ENCODE assay signal across 11 mouse cellular contexts in the genomic region with DNA sequence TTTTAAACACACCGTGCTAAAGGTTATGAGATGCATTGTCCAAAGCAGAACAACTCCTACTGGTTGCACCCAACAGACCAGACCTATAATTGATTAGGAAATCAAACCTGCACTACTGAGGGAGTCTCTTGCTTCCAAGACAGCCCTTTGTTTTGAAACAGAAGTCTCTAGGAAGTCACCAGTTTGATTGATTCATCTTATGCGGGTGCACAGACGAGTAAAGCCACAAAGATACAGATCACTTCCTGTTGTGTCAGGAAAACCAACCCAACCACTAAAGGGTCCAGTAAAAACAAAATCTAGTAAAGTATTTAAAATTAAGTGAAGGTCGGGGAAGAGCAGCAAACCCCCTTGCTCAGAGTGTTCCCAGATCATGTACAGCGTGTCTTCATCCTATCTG.
"Had no signal": no experiment of that assay in that cellular context is flagged by ENCODE, and none has a peak within 500 bp of the region (broad histone marks: within the 10 kb centered on the region; RNA-seq: fewer than 3 reads in every experiment).

No protein-coding gene starts in this region.

- ATAC-seq: liver, postnatal 0 days; lung, postnatal 0 days; midbrain, embryonic 16.5 days had no signal

- DNase-seq: liver, postnatal 0 days; lung, adult 2 months; lung, postnatal 14 days; lung, postnatal 36 days; midbrain, embryonic 14.5 days; right cerebral cortex, postnatal 14 days; thymus, adult 2 months; thymus, postnatal 25 days; thymus, postnatal 4 days had no signal
